ENCODE assay signal across 12 mouse cellular contexts in genomic region chr12:77056748-77057370, GRCm38 (mm10).
DNase-seq lines count a peak whose midpoint lies in the region; TF ChIP-seq lines count a peak whose summit lies in the region.
"Had no signal": no experiment of that assay in that cellular context is flagged by ENCODE, and none has a peak within 500 bp of the region (broad histone marks: within the 10 kb centered on the region; RNA-seq: fewer than 3 reads in every experiment).

No protein-coding gene starts in this region.

- H3K9me3 ChIP-seq in midbrain, embryonic 10.5 days (replicated peaks), result no peaks in the 10 kb centered on the region

- no peak for TF ChIP-seq CTCF in small intestine, adult 2 months (IDR thresholded peaks at IDR 0.05; ENCODE audit: extremely low read depth, insufficient read length, insufficient replicate concordance, low read depth, low read length)

- WGBS in small intestine, adult 2 months, result 25% methylated on average over 5 of the region's 5 CpGs
- 82% methylated on average over 5 of the region's 5 CpGs for WGBS in midbrain, embryonic 10.5 days

- no peak for TF ChIP-seq POLR2A in small intestine, adult 2 months (IDR thresholded peaks at IDR 0.05; ENCODE audit: low read depth, low read length)

- H3K4me3 ChIP-seq in small intestine, adult 2 months (ENCODE audit: low read depth, low read length), result no peak overlapping the region
- no peak overlapping the region for H3K4me3 ChIP-seq in midbrain, embryonic 10.5 days

- peak overlapping the region; percentile 54 for H3K27ac ChIP-seq in small intestine, adult 2 months (ENCODE audit: insufficient read depth, low read depth, low read length)
- no peak overlapping the region for H3K27ac ChIP-seq in midbrain, embryonic 10.5 days (replicated peaks)
- H3K27ac ChIP-seq: kidney, postnatal 0 days had no signal

- H3K27me3 ChIP-seq in small intestine, adult 2 months (ENCODE audit: control insufficient read depth, insufficient read depth, low read length), result no peaks in the 10 kb centered on the region
- no peaks in the 10 kb centered on the region for H3K27me3 ChIP-seq in midbrain, embryonic 10.5 days (ENCODE audit: low read depth, poor library complexity, severe bottlenecking)

- H3K4me1 ChIP-seq in small intestine, adult 2 months (ENCODE audit: control insufficient read depth, insufficient read depth, insufficient read length, low read length), result peaks cover 31% of the 10 kb centered on the region; the same call in 1 of the 2 replicates
- H3K4me1 ChIP-seq in midbrain, embryonic 10.5 days, result peaks cover 27% of the 10 kb centered on the region

- DNase-seq in adrenal gland, adult 2 months, result peak; percentile 41
- no peak for DNase-seq in adrenal gland, postnatal 10 days
- DNase-seq in 416B (ENCODE audit: low read depth), result peak; percentile 96
- peak; percentile 42 for DNase-seq in induced T-regulatory cell, adult 2 months (ENCODE audit: low read depth)
- DNase-seq in cerebellum, postnatal 4 days (ENCODE audit: low spot score in 2 of 2), result no peak
- no peak for DNase-seq in midbrain, embryonic 10.5 days (ENCODE audit: low spot score)
- DNase-seq in layer of hippocampus, adult 9-11 months, result no peak
- DNase-seq: B cell, adult 2 months; cerebellum, adult 2 months; spleen, adult 18-20 months had no signal

- no peaks in the 10 kb centered on the region for H3K36me3 ChIP-seq in small intestine, adult 2 months (ENCODE audit: control insufficient read depth, insufficient read depth, low read length)
- no peaks in the 10 kb centered on the region for H3K36me3 ChIP-seq in midbrain, embryonic 10.5 days

Comparison
In these comparisons a context has a peak if more than half of its experiments do, and no peak if none do; other contexts are left out.
1. DNase-seq: peak in adrenal gland, adult 2 months (single experiment), 416B (single experiment) and induced T-regulatory cell, adult 2 months (single experiment); none in adrenal gland, postnatal 10 days (single experiment), cerebellum, postnatal 4 days (0 of 2), midbrain, embryonic 10.5 days (single experiment) and layer of hippocampus, adult 9-11 months (single experiment).